29 mouse cellular contexts compared by ENCODE assay signal in the genomic region with DNA sequence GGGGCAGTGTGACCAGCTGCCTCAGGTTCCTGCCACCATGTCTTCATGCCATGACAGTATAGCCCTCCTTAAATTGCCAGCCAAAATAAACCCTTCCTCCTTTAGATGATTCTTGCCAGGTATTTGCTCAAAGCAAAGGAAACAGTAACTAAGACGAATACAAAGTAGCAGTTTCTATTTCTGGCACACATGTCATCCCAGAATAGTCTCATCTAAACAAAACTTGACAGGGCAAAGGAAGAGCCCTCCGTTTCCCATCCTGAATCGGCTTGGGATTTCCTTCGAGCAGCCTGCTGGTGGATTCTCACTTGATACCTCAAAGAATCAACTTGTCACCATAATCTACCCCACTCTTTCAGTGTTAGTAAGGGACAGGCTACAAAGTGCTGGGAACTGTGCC. TPM values are rescaled to one million over a fixed set of nuclear protein-coding genes. Genes with fewer than 3 reads are reported as not detected.
A peak's percentile ranks its signal among the peaks of the same experiment; 100 is the strongest.
DNase-seq lines count a peak whose midpoint lies in the region; ATAC-seq and TF ChIP-seq lines count a peak whose summit lies in the region.
"Had no signal": no experiment of that assay in that cellular context is flagged by ENCODE, and none has a peak within 500 bp of the region (broad histone marks: within the 10 kb centered on the region; RNA-seq: fewer than 3 reads in every experiment).

No protein-coding gene starts in this region.

- H3K27me3 ChIP-seq in heart, embryonic 15.5 days: no peaks in the 10 kb centered on the region
- H3K27me3 ChIP-seq in liver, postnatal 0 days (ENCODE audit: insufficient read depth, low read length): no peaks in the 10 kb centered on the region
- H3K27me3 ChIP-seq in liver, embryonic 11.5 days (replicated peaks; ENCODE audit: control insufficient read depth, insufficient read depth, low read length): no peaks in the 10 kb centered on the region
- no peaks in the 10 kb centered on the region for H3K27me3 ChIP-seq in megakaryocyte, embryonic 14.5 days (replicated peaks)
- H3K27me3 ChIP-seq: CH12.LX; hindbrain, embryonic 12.5 days; kidney, embryonic 15.5 days; liver, embryonic 13.5 days; lung, embryonic 15.5 days; midbrain, embryonic 13.5 days; stomach, embryonic 15.5 days had no signal

- no peak for TF ChIP-seq EP300 in liver, postnatal 0 days (IDR thresholded peaks at IDR 0.05; ENCODE audit: low read depth)

- no peak for ATAC-seq in heart, embryonic 15.5 days (replicated peaks; ENCODE audit: insufficient number of reproducible peaks, insufficient read depth, low FRiP score, low read depth)
- no peak for ATAC-seq in liver, postnatal 0 days
- no peak for ATAC-seq in liver, embryonic 11.5 days (replicated peaks; ENCODE audit: low FRiP score)
- ATAC-seq in megakaryocyte, adult 5-6 weeks (ENCODE audit: poor library complexity, severe bottlenecking): no peak
- ATAC-seq: activated CD4-positive, CD25-positive, alpha-beta regulatory T cell, adult 4 months; forebrain, embryonic 16.5 days; hindbrain, postnatal 0 days; midbrain, embryonic 13.5 days had no signal

- H3K4me3 ChIP-seq in gastrocnemius, adult 2 months: peak overlapping the region; percentile 28
- no peak overlapping the region for H3K4me3 ChIP-seq in heart, embryonic 15.5 days
- no peak overlapping the region for H3K4me3 ChIP-seq in liver, postnatal 0 days (ENCODE audit: low read depth, low read length)
- H3K4me3 ChIP-seq in liver, embryonic 11.5 days (ENCODE audit: low read depth, low read length): no peak overlapping the region
- peak overlapping the region; percentile 33 for H3K4me3 ChIP-seq in megakaryocyte, embryonic 14.5 days (replicated peaks)
- H3K4me3 ChIP-seq: erythroblast, embryonic 14.5 days; hindbrain, embryonic 12.5 days; kidney, embryonic 15.5 days; liver, embryonic 13.5 days; lung, embryonic 15.5 days; midbrain, embryonic 13.5 days; stomach, embryonic 15.5 days had no signal

- peak overlapping the region; percentile 6; the same call in 1 of the 2 replicates for H3K27ac ChIP-seq in gastrocnemius, adult 2 months
- peak overlapping the region; percentile 21; the same call in 1 of the 2 replicates for H3K27ac ChIP-seq in heart, embryonic 15.5 days
- 0 out of 2 replicates have a peak overlapping the region, but pooled peaks have one; percentile 30 for H3K27ac ChIP-seq in liver, postnatal 0 days (ENCODE audit: low read depth)
- H3K27ac ChIP-seq in liver, embryonic 11.5 days (ENCODE audit: low read depth, low read length): no peak overlapping the region
- H3K27ac ChIP-seq: hindbrain, embryonic 12.5 days; hindbrain, postnatal 0 days; kidney, embryonic 15.5 days; liver, embryonic 13.5 days; lung, embryonic 15.5 days; midbrain, embryonic 13.5 days; stomach, embryonic 15.5 days had no signal

- H3K36me3 ChIP-seq in heart, embryonic 15.5 days: peaks cover 55% of the 10 kb centered on the region
- peaks cover 56% of the 10 kb centered on the region for H3K36me3 ChIP-seq in liver, postnatal 0 days (replicated peaks; ENCODE audit: insufficient read depth, low read length)
- H3K36me3 ChIP-seq in liver, embryonic 11.5 days (ENCODE audit: control insufficient read depth, insufficient read depth, low read length): peaks cover 53% of the 10 kb centered on the region
- H3K36me3 ChIP-seq in megakaryocyte, embryonic 14.5 days (replicated peaks; ENCODE audit: low read length): peaks cover 90% of the 10 kb centered on the region

- intact Hi-C loops in gastrocnemius, adult 2 months (cut with DNase I): no loop called here

- TF ChIP-seq CTCF in gastrocnemius, adult 2 months (IDR thresholded peaks at IDR 0.05): no peak
- no peak for TF ChIP-seq CTCF in liver, postnatal 0 days (IDR thresholded peaks at IDR 0.05; ENCODE audit: low read depth)

- H3K4me1 ChIP-seq in heart, embryonic 15.5 days (replicated peaks): peaks cover 50% of the 10 kb centered on the region
- peaks cover 13% of the 10 kb centered on the region for H3K4me1 ChIP-seq in liver, postnatal 0 days (ENCODE audit: insufficient read depth)
- H3K4me1 ChIP-seq in liver, embryonic 11.5 days (replicated peaks; ENCODE audit: control insufficient read depth, insufficient read depth, low read length): peaks cover 10% of the 10 kb centered on the region
- peaks cover 51% of the 10 kb centered on the region for H3K4me1 ChIP-seq in megakaryocyte, embryonic 14.5 days

- 42% methylated on average over 4 of the region's 4 CpGs for WGBS in heart, embryonic 15.5 days
- WGBS in liver, postnatal 0 days (ENCODE audit: insufficient replicate concordance): 67% methylated on average over 4 of the region's 4 CpGs
- 78% methylated on average over 4 of the region's 4 CpGs for WGBS in liver, embryonic 11.5 days

- no peak overlapping the region for H3K9ac ChIP-seq in heart, embryonic 15.5 days
- no peak overlapping the region for H3K9ac ChIP-seq in liver, postnatal 0 days (replicated peaks)
- no peak overlapping the region for H3K9ac ChIP-seq in liver, embryonic 11.5 days (ENCODE audit: low read depth, low read length)
- H3K9ac ChIP-seq: hindbrain, embryonic 12.5 days; kidney, embryonic 15.5 days; liver, embryonic 13.5 days; lung, embryonic 15.5 days; midbrain, embryonic 13.5 days; stomach, embryonic 15.5 days had no signal

- no peak for DNase-seq in gastrocnemius, adult 2 months
- DNase-seq in gastrocnemius, adult 18-20 months (ENCODE audit: low spot score): no peak
- no peak for DNase-seq in heart, postnatal 4 days
- no peak for DNase-seq in liver, postnatal 0 days
- no peak for DNase-seq in liver, embryonic 11.5 days (ENCODE audit: low spot score)
- DNase-seq: adrenal gland, adult 2 months; adrenal gland, postnatal 36 days; cerebellum, adult 18-20 months; cerebellum, postnatal 10 days; gastrocnemius, postnatal 10 days; heart, postnatal 14 days; kidney, adult 11 months; layer of hippocampus, postnatal 36 days; left cerebral cortex, postnatal 4 days; liver, embryonic 13.5 days; thymus, postnatal 14 days had no signal

- no peak overlapping the region for H3K4me2 ChIP-seq in heart, embryonic 15.5 days
- H3K4me2 ChIP-seq in liver, postnatal 0 days (ENCODE audit: low read depth, low read length): no peak overlapping the region
- no peak overlapping the region for H3K4me2 ChIP-seq in liver, embryonic 11.5 days
- H3K4me2 ChIP-seq: hindbrain, embryonic 12.5 days; kidney, embryonic 15.5 days; liver, embryonic 13.5 days; lung, embryonic 15.5 days; midbrain, embryonic 13.5 days; stomach, embryonic 15.5 days had no signal

- H3K9me3 ChIP-seq in heart, embryonic 15.5 days (replicated peaks): no peaks in the 10 kb centered on the region
- H3K9me3 ChIP-seq in liver, postnatal 0 days (ENCODE audit: low read length): peaks cover 3% of the 10 kb centered on the region; the same call in 1 of the 2 replicates
- no peaks in the 10 kb centered on the region; the same call in 1 of the 2 replicates for H3K9me3 ChIP-seq in liver, embryonic 11.5 days (ENCODE audit: control insufficient read depth, low read length)
- peaks cover 52% of the 10 kb centered on the region for H3K9me3 ChIP-seq in megakaryocyte, embryonic 14.5 days
- H3K9me3 ChIP-seq: lung, embryonic 15.5 days; stomach, embryonic 15.5 days had no signal

RNA-seq across cellular contexts. Expression of a gene that starts 7.8 kb away (rescaled TPM):
- 10 to 100 TPM; 55.0 to 87.9 TPM for total RNA-seq in gastrocnemius, adult 2 months (2021)
- 10 to 100 TPM; 63.8 to 88.7 TPM for total RNA-seq in gastrocnemius, adult 18-20 months (2021)
- 10.0 and 10.2 TPM in 2 replicates for polyA plus RNA-seq in heart, embryonic 15.5 days (2015; fragmentation: Nextera tagmentation; extraction: Ambion mirVana)
- 100 to 1,000 TPM; 114 to 130 TPM for total RNA-seq in heart, postnatal 4 days (2021)
- polyA plus RNA-seq in liver, postnatal 0 days (2015; fragmentation: Nextera tagmentation; extraction: Ambion mirVana): 5.7 and 7.3 TPM in 2 replicates
- 6.0 and 6.1 TPM in 2 replicates for polyA plus RNA-seq in liver, embryonic 11.5 days (2014; fragmentation: Nextera tagmentation; extraction: Ambion mirVana)
- polyA plus RNA-seq in megakaryocyte, embryonic 14.5 days (2012; ENCODE audit: insufficient read depth, low replicate concordance): 7.6 and 10.5 TPM in 2 replicates
- total RNA-seq in megakaryocyte, adult 5-6 weeks (2015): 15.5 and 17.1 TPM in 2 replicates
- 11.5 and 27.5 TPM in 2 replicates for total RNA-seq in megakaryocyte, adult 5-6 weeks (2017)

Comparison
In these comparisons a context has a peak if more than half of its experiments do, and no peak if none do; other contexts are left out.
1. H3K4me3 ChIP-seq: peak in gastrocnemius, adult 2 months (single experiment) and megakaryocyte, embryonic 14.5 days (single experiment); none in heart, embryonic 15.5 days (single experiment), liver, postnatal 0 days (single experiment) and liver, embryonic 11.5 days (single experiment).